Mouse (Mus musculus) intestine, postnatal 0 days (tissue): ENCODE data around the gene Sord. TPM values are rescaled to one million over a fixed set of nuclear protein-coding genes. Genes with fewer than 3 reads are reported as not detected.

Experiments used
- ATAC-seq: fragments of 200-750 bp; cut with Nextera tagmentation; 2 replicates; pipeline ENCODE4 v1.8.0; 2017; ENCODE audit warnings: mild to moderate bottlenecking, moderate TSS enrichment, moderate library complexity
- H3K27ac ChIP-seq: fragments of 300-500 bp; sonication (generic); 2 replicates; pipeline ENCODE4 v1.5.1; 2014; ENCODE audit warnings: mild to moderate bottlenecking, low read depth, low read length, moderate library complexity
- H3K27me3 ChIP-seq: fragments of 300-500 bp; sonication (generic); replicated peaks from 2 replicates; pipeline ENCODE4 v1.6.1; 2014; ENCODE audit warnings: low read length, mixed read lengths; ENCODE audit not compliant: control insufficient read depth, insufficient read depth
- H3K36me3 ChIP-seq: fragments of 300-500 bp; sonication (generic); 2 replicates; pipeline ENCODE4 v1.6.1; 2014; ENCODE audit warnings: mild to moderate bottlenecking, moderate library complexity; ENCODE audit not compliant: control insufficient read depth, insufficient read depth
- H3K4me1 ChIP-seq: fragments of 300-500 bp; sonication (generic); replicated peaks from 2 replicates; pipeline ENCODE4 v1.6.1; 2014; ENCODE audit warnings: antibody characterized with exemption, low read length, mixed read lengths; ENCODE audit not compliant: control insufficient read depth, insufficient read depth
- H3K4me2 ChIP-seq: fragments of 300-500 bp; sonication (generic); replicated peaks from 2 replicates; pipeline ENCODE4 v1.6.1; 2014; ENCODE audit warnings: low read depth, mild to moderate bottlenecking, moderate library complexity
- H3K4me3 ChIP-seq: fragments of 300-500 bp; sonication (generic); 2 replicates; pipeline ENCODE4 v1.5.1; 2014; ENCODE audit warnings: low read depth, low read length
- H3K9ac ChIP-seq: fragments of 300-500 bp; sonication (generic); 2 replicates; pipeline ENCODE4 v1.6.1; 2014; ENCODE audit warnings: mild to moderate bottlenecking, low read depth, low read length
- H3K9me3 ChIP-seq: fragments of 300-500 bp; sonication (generic); 2 replicates; pipeline ENCODE4 v1.6.1; 2016; ENCODE audit warnings: mixed run types; ENCODE audit not compliant: control insufficient read depth
- CTCF ChIP-seq: sonication (generic); IDR thresholded peaks from 2 replicates; pipeline ENCODE4 v1.5.1; 2016; ENCODE audit warnings: low read depth, mild to moderate bottlenecking, control low read depth, antibody characterized with exemption, moderate library complexity
- WGBS: fragments of 180-500 bp; shearing (Covaris S2); extraction: QIAGEN DNeasy Blood & Tissue Kit; methylation state at CpG from one replicate; pipeline ENCODE4 v1.1.7; 2014; 5-methylcytosine and 5-hydroxymethylcytosine counted together
- polyA plus RNA-seq: library from polyadenylated mRNA; unstranded; fragments of >200 nt; fragmentation: Nextera tagmentation; extraction: Ambion mirVana; gene quantifications from 2 replicates; pipeline ENCODE4 v1.2.1, GENCODE M21; 2015

The Sord gene
- polyA plus RNA-seq, 1 experiment from 2014 or later, result 136 TPM

- no peaks in the 10 kb centered on the region for H3K36me3 ChIP-seq
- no peak overlapping the region for H3K4me2 ChIP-seq
- TF ChIP-seq CTCF, result no peak
- H3K4me3 ChIP-seq, result no peak overlapping the region
- H3K27ac ChIP-seq, result no peak overlapping the region
- no peak for ATAC-seq
- H3K9me3 ChIP-seq, result no peaks in the 10 kb centered on the region
- 55% methylated on average over 2 of the region's 2 CpGs for WGBS
- H3K4me1 ChIP-seq, result no peaks in the 10 kb centered on the region; the same call in 1 of the 2 replicates
- peaks cover 52% of the 10 kb centered on the region for H3K27me3 ChIP-seq
- no peak overlapping the region for H3K9ac ChIP-seq
Observed at GRCm38 (mm10) chr2:122311561-122311960, 77.0 kb downstream of the Sord start.

DNA sequence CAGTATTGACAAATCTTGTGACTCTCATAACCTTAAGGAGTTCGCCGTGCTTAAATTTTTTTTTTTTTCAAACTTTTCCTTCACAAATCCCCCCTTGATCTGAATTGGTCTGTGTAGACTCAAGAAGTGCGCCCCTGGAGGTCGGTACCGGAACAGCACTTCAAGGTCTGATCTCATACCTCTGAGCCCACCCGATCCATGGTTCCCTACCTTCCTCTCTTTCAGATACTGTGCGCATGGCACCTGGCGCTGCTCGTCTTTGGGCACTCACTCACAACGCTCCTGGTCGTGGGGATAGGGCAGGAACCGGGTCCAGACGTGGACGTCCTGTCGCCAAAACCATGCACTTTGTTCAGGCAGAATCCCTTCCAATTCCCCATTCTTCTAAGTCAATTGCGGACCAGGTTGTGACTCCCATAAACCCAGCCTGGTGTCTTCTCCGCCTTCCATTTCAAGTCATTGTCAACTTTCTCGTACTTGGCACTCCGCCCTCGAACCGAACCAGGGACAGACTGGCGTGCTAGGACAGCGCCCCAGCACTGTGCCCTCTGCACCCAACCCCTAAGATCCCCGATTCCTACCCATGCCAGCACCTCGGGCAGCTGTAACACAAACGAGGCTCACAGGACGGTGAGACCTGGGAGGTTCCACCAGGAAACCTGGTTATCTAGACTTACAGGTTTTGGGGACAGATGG is 78.3 kb downstream of the Sord start:
- H3K27ac ChIP-seq, result no peak overlapping the region
- no peaks in the 10 kb centered on the region for H3K9me3 ChIP-seq
- H3K4me3 ChIP-seq, result peak overlapping the region; percentile 29
- no peak overlapping the region for H3K9ac ChIP-seq
- no peaks in the 10 kb centered on the region; the same call in 1 of the 2 replicates for H3K4me1 ChIP-seq
- H3K4me2 ChIP-seq, result peak overlapping the region; percentile 68
- peak; percentile 78 for TF ChIP-seq CTCF
- H3K27me3 ChIP-seq, result peaks cover 51% of the 10 kb centered on the region
- ATAC-seq, result peak; percentile 58; the same call in 1 of the 2 replicates
- 3% methylated on average over 27 of the region's 27 CpGs for WGBS
- H3K36me3 ChIP-seq, result no peaks in the 10 kb centered on the region

GRCm38 (mm10) chr2:122313536-122313935 is 79.0 kb downstream of the Sord start, which contains the start of gene Duoxa1:
Gene Duoxa1, minus strand, starts transcription at chr2:122313730.
- ATAC-seq, result peak; percentile 41
- H3K36me3 ChIP-seq, result no peaks in the 10 kb centered on the region
- peak within 1 kb of the TSS; percentile 68 for H3K4me2 ChIP-seq
- no peak within 1 kb of the TSS for H3K9ac ChIP-seq
- WGBS, result 4% methylated on average over 24 of the region's 24 CpGs
- no peak for TF ChIP-seq CTCF
- no peaks in the 10 kb centered on the region for H3K9me3 ChIP-seq
- peaks cover 47% of the 10 kb centered on the region for H3K27me3 ChIP-seq
- no peaks in the 10 kb centered on the region; the same call in 1 of the 2 replicates for H3K4me1 ChIP-seq
- H3K4me3 ChIP-seq, result peak within 1 kb of the TSS; percentile 29
- no peak within 1 kb of the TSS for H3K27ac ChIP-seq

Other genes starting within 250 kb of the Sord start
- 7.8 and 7.9 TPM in 2 replicates for gene Eif3j1, start 206.2 kb upstream of the Sord start, polyA plus RNA-seq
- 3.7 and 3.8 TPM in 2 replicates for gene Spg11, start 116.4 kb upstream of the Sord start, polyA plus RNA-seq
- gene B2m, start 87.1 kb upstream of the Sord start, polyA plus RNA-seq, result 2,008 and 2,179 TPM in 2 replicates
- 0.10 TPM in 1 of 2 replicates, not detected in the other for gene Trim69, start 74.0 kb upstream of the Sord start, polyA plus RNA-seq
- 0.04 and 0.05 TPM in 2 replicates for gene Patl2, start 48.6 kb upstream of the Sord start, polyA plus RNA-seq
- gene Terb2, start 48.5 kb upstream of the Sord start, polyA plus RNA-seq, result not detected in 2 replicates
- gene Duox2, start 63.7 kb downstream of the Sord start, polyA plus RNA-seq, result 0.17 and 0.38 TPM in 2 replicates
- gene Duoxa2, start 64.2 kb downstream of the Sord start, polyA plus RNA-seq, result 0.83 and 1.5 TPM in 2 replicates
- gene Duoxa1, start 79.0 kb downstream of the Sord start, polyA plus RNA-seq, result not detected in 2 replicates
- 0.07 TPM in 1 of 2 replicates, not detected in the other for gene Duox1, start 80.9 kb downstream of the Sord start, polyA plus RNA-seq
- 1.8 and 2.0 TPM in 2 replicates for gene Shf, start 134.4 kb downstream of the Sord start, polyA plus RNA-seq
- 67.7 and 75.5 TPM in 2 replicates for gene Slc28a2, start 191.7 kb downstream of the Sord start, polyA plus RNA-seq